In genomic region chr5:66075906-66076305, GRCm38 (mm10) we compare ENCODE assay signal across 13 mouse cellular contexts.
DNase-seq lines count a peak whose midpoint lies in the region; ATAC-seq and TF ChIP-seq lines count a peak whose summit lies in the region.
"Had no signal": no experiment of that assay in that cellular context is flagged by ENCODE, and none has a peak within 500 bp of the region (broad histone marks: within the 10 kb centered on the region; RNA-seq: fewer than 3 reads in every experiment).

No protein-coding gene starts in this region.

- TF ChIP-seq POLR2A in bone marrow, adult 2 months (IDR thresholded peaks at IDR 0.05; ENCODE audit: borderline replicate concordance, control insufficient read depth, low read depth, low read length): no peak

- ATAC-seq in kidney, embryonic 14.5 days (ENCODE audit: low FRiP score, low TSS enrichment): no peak
- ATAC-seq in liver, embryonic 15.5 days (ENCODE audit: insufficient read depth): no peak
- ATAC-seq: Patski had no signal

- no peak overlapping the region for H3K4me2 ChIP-seq in kidney, embryonic 14.5 days (replicated peaks; ENCODE audit: low read depth, low read length)
- H3K4me2 ChIP-seq in liver, embryonic 15.5 days: 0 out of 2 replicates have a peak overlapping the region, but pooled peaks have one; percentile 4
- H3K4me2 ChIP-seq: heart, embryonic 13.5 days; hindbrain, embryonic 12.5 days had no signal

- H3K9me3 ChIP-seq in kidney, embryonic 14.5 days (ENCODE audit: control insufficient read depth, low read length): no peaks in the 10 kb centered on the region
- H3K9me3 ChIP-seq in liver, embryonic 15.5 days (replicated peaks): no peaks in the 10 kb centered on the region
- H3K9me3 ChIP-seq: heart, embryonic 13.5 days; hindbrain, embryonic 12.5 days had no signal

- no peak for TF ChIP-seq CTCF in bone marrow, adult 2 months (IDR thresholded peaks at IDR 0.05; ENCODE audit: control insufficient read depth, insufficient read depth, low read length)

- H3K36me3 ChIP-seq in kidney, embryonic 14.5 days (ENCODE audit: control insufficient read depth, insufficient read depth, low read length): no peaks in the 10 kb centered on the region
- no peaks in the 10 kb centered on the region for H3K36me3 ChIP-seq in liver, embryonic 15.5 days (replicated peaks)
- H3K36me3 ChIP-seq: heart, embryonic 13.5 days; hindbrain, embryonic 12.5 days had no signal

- no peaks in the 10 kb centered on the region for H3K27me3 ChIP-seq in kidney, embryonic 14.5 days (ENCODE audit: control insufficient read depth, insufficient read depth, low read length)
- H3K27me3 ChIP-seq in liver, embryonic 15.5 days: no peaks in the 10 kb centered on the region
- H3K27me3 ChIP-seq: heart, embryonic 13.5 days; hindbrain, embryonic 12.5 days; Patski had no signal

- no peak overlapping the region for H3K9ac ChIP-seq in kidney, embryonic 14.5 days (ENCODE audit: low read depth, low read length)
- H3K9ac ChIP-seq in liver, embryonic 15.5 days: no peak overlapping the region
- H3K9ac ChIP-seq: heart, embryonic 13.5 days; hindbrain, embryonic 12.5 days had no signal

- peak; percentile 72 for DNase-seq in kidney, adult 11 months
- DNase-seq in kidney, adult 9 months: peak; percentile 78
- no peak for DNase-seq in cerebellum, adult 11 months
- DNase-seq in layer of hippocampus, postnatal 14 days (ENCODE audit: low spot score in 2 of 2): no peak
- DNase-seq in left cerebral cortex, postnatal 25 days (ENCODE audit: low spot score in 2 of 2): no peak
- DNase-seq: cerebellum, adult 9-10 months; left cerebral cortex, postnatal 4 days had no signal

- WGBS in kidney, embryonic 14.5 days: 80% methylated on average over 12 of the region's 12 CpGs
- 89% methylated on average over 12 of the region's 12 CpGs for WGBS in bone marrow, adult 2 months
- WGBS in liver, embryonic 15.5 days (ENCODE audit: insufficient replicate concordance): 73% methylated on average over 12 of the region's 12 CpGs

- 0 out of 2 replicates have a peak, but pooled peaks cover 7% of the 10 kb centered on the region for H3K4me1 ChIP-seq in kidney, embryonic 14.5 days (ENCODE audit: control insufficient read depth, insufficient read depth, low read length)
- H3K4me1 ChIP-seq in bone marrow, adult 2 months (ENCODE audit: control insufficient read depth, insufficient read depth, low read length): peaks cover 14% of the 10 kb centered on the region
- H3K4me1 ChIP-seq in liver, embryonic 15.5 days (replicated peaks): peaks cover 42% of the 10 kb centered on the region

- intact Hi-C loops in left cerebral cortex, postnatal 25 days (cut with DNase I): no loop called here

- H3K4me3 ChIP-seq in kidney, embryonic 14.5 days (ENCODE audit: low read length): no peak overlapping the region
- no peak overlapping the region for H3K4me3 ChIP-seq in bone marrow, adult 2 months (replicated peaks; ENCODE audit: control insufficient read depth, low read depth, low read length)
- no peak overlapping the region for H3K4me3 ChIP-seq in liver, embryonic 15.5 days (replicated peaks)
- H3K4me3 ChIP-seq: heart, embryonic 13.5 days; hindbrain, embryonic 12.5 days had no signal

- no peak overlapping the region for H3K27ac ChIP-seq in kidney, embryonic 14.5 days (ENCODE audit: low read depth, low read length)
- H3K27ac ChIP-seq in bone marrow, adult 2 months (ENCODE audit: control insufficient read depth, insufficient read depth, low read depth, low read length, poor library complexity): peak overlapping the region; percentile 84
- H3K27ac ChIP-seq in liver, embryonic 15.5 days (replicated peaks): peak overlapping the region; percentile 68
- H3K27ac ChIP-seq: heart, embryonic 13.5 days; hindbrain, embryonic 12.5 days had no signal

Comparison
In these comparisons a context has a peak if more than half of its experiments do, and no peak if none do; other contexts are left out.
1. DNase-seq: peak in kidney, adult 11 months (single experiment) and kidney, adult 9 months (single experiment); none in cerebellum, adult 11 months (single experiment), layer of hippocampus, postnatal 14 days (0 of 2) and left cerebral cortex, postnatal 25 days (0 of 2).